In the genomic region with DNA sequence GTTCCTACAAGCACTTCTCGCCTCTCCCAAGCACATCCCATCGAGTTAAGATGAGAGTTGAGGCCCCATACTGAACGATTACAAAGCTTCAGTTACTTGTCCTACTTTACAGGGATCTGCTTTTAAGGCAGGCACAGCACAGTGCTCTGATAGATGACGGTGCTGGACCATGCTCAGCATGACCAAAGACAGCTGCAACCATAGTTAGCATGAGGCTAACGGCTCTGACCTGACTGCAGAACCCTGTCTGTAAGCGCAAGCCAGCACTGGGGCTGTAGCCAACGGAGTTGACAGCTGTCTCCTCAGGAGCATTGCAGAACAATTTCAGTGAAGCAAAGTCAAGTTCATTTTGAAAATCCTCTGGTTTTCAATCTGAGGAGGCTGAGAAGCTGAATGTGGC, we compare ENCODE assay signal across 10 mouse cellular contexts. TPM values are rescaled to one million over a fixed set of nuclear protein-coding genes. Genes with fewer than 3 reads are reported as not detected.
DNase-seq lines count a peak whose midpoint lies in the region; ATAC-seq lines count a peak whose summit lies in the region.
"Had no signal": no experiment of that assay in that cellular context is flagged by ENCODE, and none has a peak within 500 bp of the region (broad histone marks: within the 10 kb centered on the region; RNA-seq: fewer than 3 reads in every experiment).

No protein-coding gene starts in this region.

- peak; percentile 79 for ATAC-seq in hindbrain, embryonic 16.5 days
- ATAC-seq in hindbrain, embryonic 13.5 days (ENCODE audit: low FRiP score): no peak
- 0 out of 2 replicates have a peak, but pooled peaks have one; percentile 57 for ATAC-seq in embryonic facial prominence, embryonic 15.5 days (ENCODE audit: insufficient number of reproducible peaks, low FRiP score, low TSS enrichment, low read depth)
- peak; percentile 94 for ATAC-seq in lung, embryonic 16.5 days (ENCODE audit: low read depth)

- H3K9ac ChIP-seq in hindbrain, embryonic 16.5 days (ENCODE audit: low read depth, low read length): no peak overlapping the region
- H3K9ac ChIP-seq in hindbrain, embryonic 13.5 days: no peak overlapping the region
- H3K9ac ChIP-seq in embryonic facial prominence, embryonic 15.5 days: no peak overlapping the region
- no peak overlapping the region for H3K9ac ChIP-seq in lung, embryonic 16.5 days (ENCODE audit: low read length)
- H3K9ac ChIP-seq: kidney, embryonic 15.5 days had no signal

- H3K27me3 ChIP-seq in hindbrain, embryonic 16.5 days (replicated peaks; ENCODE audit: control insufficient read depth, insufficient read depth, low read length): no peaks in the 10 kb centered on the region
- no peaks in the 10 kb centered on the region for H3K27me3 ChIP-seq in hindbrain, embryonic 13.5 days
- H3K27me3 ChIP-seq in embryonic facial prominence, embryonic 15.5 days: no peaks in the 10 kb centered on the region
- no peaks in the 10 kb centered on the region for H3K27me3 ChIP-seq in lung, embryonic 16.5 days (ENCODE audit: control insufficient read depth, insufficient read depth, low read depth, low read length)
- H3K27me3 ChIP-seq: kidney, embryonic 15.5 days had no signal

- no peak overlapping the region for H3K4me3 ChIP-seq in hindbrain, embryonic 16.5 days (ENCODE audit: low read length)
- H3K4me3 ChIP-seq in hindbrain, embryonic 13.5 days: no peak overlapping the region
- no peak overlapping the region for H3K4me3 ChIP-seq in embryonic facial prominence, embryonic 15.5 days (replicated peaks)
- no peak overlapping the region for H3K4me3 ChIP-seq in lung, embryonic 16.5 days (ENCODE audit: low read length)
- H3K4me3 ChIP-seq: kidney, embryonic 15.5 days had no signal

- no peaks in the 10 kb centered on the region for H3K36me3 ChIP-seq in hindbrain, embryonic 16.5 days (ENCODE audit: control insufficient read depth, insufficient read depth, low read length)
- no peaks in the 10 kb centered on the region for H3K36me3 ChIP-seq in hindbrain, embryonic 13.5 days
- H3K36me3 ChIP-seq in embryonic facial prominence, embryonic 15.5 days: no peaks in the 10 kb centered on the region
- no peaks in the 10 kb centered on the region for H3K36me3 ChIP-seq in lung, embryonic 16.5 days (ENCODE audit: control insufficient read depth, insufficient read depth, low read length)
- H3K36me3 ChIP-seq: G1E; kidney, embryonic 15.5 days had no signal

- peak; percentile 77 to 83 for DNase-seq in heart, adult 18-20 months
- no peak for DNase-seq in urinary bladder, postnatal 14 days (ENCODE audit: low spot score)
- DNase-seq in layer of hippocampus, postnatal 25 days (ENCODE audit: extremely low spot score in 1 of 2, low spot score in 1 of 2): no peak
- no peak for DNase-seq in adrenal gland, adult 2 months

- H3K4me2 ChIP-seq in hindbrain, embryonic 16.5 days (ENCODE audit: low read length): no peak overlapping the region
- H3K4me2 ChIP-seq in hindbrain, embryonic 13.5 days: no peak overlapping the region
- no peak overlapping the region for H3K4me2 ChIP-seq in embryonic facial prominence, embryonic 15.5 days (replicated peaks)
- H3K4me2 ChIP-seq in lung, embryonic 16.5 days (ENCODE audit: low read depth, low read length): no peak overlapping the region
- H3K4me2 ChIP-seq: kidney, embryonic 15.5 days had no signal

- H3K4me1 ChIP-seq in hindbrain, embryonic 16.5 days (ENCODE audit: control insufficient read depth, insufficient read depth, low read depth, low read length): no peaks in the 10 kb centered on the region
- 0 out of 2 replicates have a peak, but pooled peaks cover 6% of the 10 kb centered on the region for H3K4me1 ChIP-seq in hindbrain, embryonic 13.5 days (replicated peaks)
- no peaks in the 10 kb centered on the region for H3K4me1 ChIP-seq in embryonic facial prominence, embryonic 15.5 days
- H3K4me1 ChIP-seq in lung, embryonic 16.5 days (replicated peaks; ENCODE audit: control insufficient read depth, insufficient read depth, low read length): peaks cover 6% of the 10 kb centered on the region
- H3K4me1 ChIP-seq: kidney, embryonic 15.5 days had no signal

- no peaks in the 10 kb centered on the region for H3K9me3 ChIP-seq in hindbrain, embryonic 16.5 days (ENCODE audit: control insufficient read depth, low read length)
- no peaks in the 10 kb centered on the region for H3K9me3 ChIP-seq in hindbrain, embryonic 13.5 days
- H3K9me3 ChIP-seq in embryonic facial prominence, embryonic 15.5 days (replicated peaks): no peaks in the 10 kb centered on the region
- no peaks in the 10 kb centered on the region for H3K9me3 ChIP-seq in lung, embryonic 16.5 days (ENCODE audit: control insufficient read depth, low read length)
- H3K9me3 ChIP-seq: kidney, embryonic 15.5 days had no signal

- 38% methylated on average over 7 of the region's 7 CpGs for WGBS in hindbrain, embryonic 16.5 days
- WGBS in hindbrain, embryonic 13.5 days: 55% methylated on average over 7 of the region's 7 CpGs
- 53% methylated on average over 7 of the region's 7 CpGs for WGBS in embryonic facial prominence, embryonic 15.5 days
- 17% methylated on average over 7 of the region's 7 CpGs for WGBS in lung, embryonic 16.5 days

- no peak overlapping the region for H3K27ac ChIP-seq in hindbrain, embryonic 16.5 days (ENCODE audit: low read depth, low read length)
- no peak overlapping the region for H3K27ac ChIP-seq in hindbrain, embryonic 13.5 days
- H3K27ac ChIP-seq in embryonic facial prominence, embryonic 15.5 days (replicated peaks): 0 out of 2 replicates have a peak overlapping the region, but pooled peaks have one; percentile 4
- H3K27ac ChIP-seq in lung, embryonic 16.5 days (ENCODE audit: low read length): no peak overlapping the region
- H3K27ac ChIP-seq: kidney, embryonic 15.5 days had no signal

RNA-seq across cellular contexts. Expression of a gene that starts 36.6 kb away (rescaled TPM):
- 21.5 and 22.0 TPM in 2 replicates for polyA plus RNA-seq in hindbrain, embryonic 16.5 days (2015; fragmentation: Nextera tagmentation; extraction: Ambion mirVana)
- polyA plus RNA-seq in hindbrain, embryonic 13.5 days (2015; fragmentation: Nextera tagmentation; extraction: Ambion mirVana): 27.8 and 28.7 TPM in 2 replicates
- polyA plus RNA-seq in embryonic facial prominence, embryonic 15.5 days (2015; fragmentation: Nextera tagmentation; extraction: Ambion mirVana): 13.2 and 14.6 TPM in 2 replicates
- 10 to 100 TPM; 16.9 to 17.2 TPM for total RNA-seq in heart, adult 18-20 months (2021)
- polyA plus RNA-seq in lung, embryonic 16.5 days (2015; fragmentation: Nextera tagmentation; extraction: Ambion mirVana): 14.8 and 17.1 TPM in 2 replicates
- 10 to 100 TPM; 37.3 to 45.0 TPM for total RNA-seq in layer of hippocampus, postnatal 25 days (2021)
- 10 to 100 TPM; 15.6 to 16.4 TPM for total RNA-seq in adrenal gland, adult 2 months (2021)
- polyA plus RNA-seq in adrenal gland, adult 2 months (2012; rRNA removed): 1.5 and 2.7 TPM in 2 replicates

Comparison
In these comparisons a context has a peak if more than half of its experiments do, and no peak if none do; other contexts are left out.
1. DNase-seq: peak in heart, adult 18-20 months (2 of 2); none in urinary bladder, postnatal 14 days (single experiment), layer of hippocampus, postnatal 25 days (0 of 2) and adrenal gland, adult 2 months (single experiment).